16 mouse cellular contexts compared by ENCODE assay signal in genomic region chr9:35110051-35110450, GRCm38 (mm10). TPM values are rescaled to one million over a fixed set of nuclear protein-coding genes. Genes with fewer than 3 reads are reported as not detected.
DNase-seq lines count a peak whose midpoint lies in the region; ATAC-seq and TF ChIP-seq lines count a peak whose summit lies in the region.
"Had no signal": no experiment of that assay in that cellular context is flagged by ENCODE, and none has a peak within 500 bp of the region (broad histone marks: within the 10 kb centered on the region; RNA-seq: fewer than 3 reads in every experiment).

No protein-coding gene starts in this region.

- H3K4me2 ChIP-seq in heart, embryonic 16.5 days (ENCODE audit: low read depth, low read length): no peak overlapping the region
- no peak overlapping the region for H3K4me2 ChIP-seq in lung, postnatal 0 days (replicated peaks; ENCODE audit: low read depth, low read length)
- H3K4me2 ChIP-seq in liver, embryonic 11.5 days: peak overlapping the region; percentile 39
- no peak overlapping the region for H3K4me2 ChIP-seq in stomach, postnatal 0 days (replicated peaks; ENCODE audit: low read depth)
- no peak overlapping the region for H3K4me2 ChIP-seq in kidney, embryonic 16.5 days (replicated peaks; ENCODE audit: low read depth, low read length)
- H3K4me2 ChIP-seq in forebrain, embryonic 16.5 days (ENCODE audit: low read length): no peak overlapping the region
- H3K4me2 ChIP-seq: hindbrain, embryonic 12.5 days; midbrain, embryonic 12.5 days had no signal

- H3K27me3 ChIP-seq in heart, embryonic 16.5 days (ENCODE audit: control insufficient read depth, insufficient read depth, low read length): no peaks in the 10 kb centered on the region
- no peaks in the 10 kb centered on the region for H3K27me3 ChIP-seq in lung, postnatal 0 days (replicated peaks; ENCODE audit: insufficient read depth, low read length)
- no peaks in the 10 kb centered on the region for H3K27me3 ChIP-seq in liver, embryonic 11.5 days (replicated peaks; ENCODE audit: control insufficient read depth, insufficient read depth, low read length)
- no peaks in the 10 kb centered on the region for H3K27me3 ChIP-seq in stomach, postnatal 0 days (ENCODE audit: control insufficient read depth, insufficient read depth, low read length)
- no peaks in the 10 kb centered on the region for H3K27me3 ChIP-seq in kidney, embryonic 16.5 days (ENCODE audit: insufficient read depth, low read length)
- no peaks in the 10 kb centered on the region for H3K27me3 ChIP-seq in forebrain, embryonic 16.5 days (replicated peaks; ENCODE audit: control insufficient read depth, insufficient read depth, low read length)
- H3K27me3 ChIP-seq: hindbrain, embryonic 12.5 days; midbrain, embryonic 12.5 days had no signal

- 70% methylated on average over 5 of the region's 5 CpGs for WGBS in heart, embryonic 16.5 days
- 84% methylated on average over 5 of the region's 5 CpGs for WGBS in lung, postnatal 0 days
- 71% methylated on average over 5 of the region's 5 CpGs for WGBS in liver, embryonic 11.5 days
- 80% methylated on average over 5 of the region's 5 CpGs for WGBS in stomach, postnatal 0 days
- 84% methylated on average over 5 of the region's 5 CpGs for WGBS in kidney, embryonic 16.5 days
- WGBS in forebrain, embryonic 16.5 days: 86% methylated on average over 5 of the region's 5 CpGs

- ATAC-seq in heart, embryonic 16.5 days (replicated peaks; ENCODE audit: extremely low read depth, insufficient read depth, low FRiP score): no peak
- no peak for ATAC-seq in lung, postnatal 0 days
- ATAC-seq in liver, embryonic 11.5 days (replicated peaks; ENCODE audit: low FRiP score): peak; percentile 19; the same call in 1 of the 2 replicates
- no peak for ATAC-seq in stomach, postnatal 0 days (ENCODE audit: low FRiP score, low TSS enrichment)
- no peak for ATAC-seq in kidney, embryonic 16.5 days (ENCODE audit: low FRiP score, low TSS enrichment)
- ATAC-seq in forebrain, embryonic 16.5 days: no peak
- ATAC-seq: CD4-positive, CD25-positive, alpha-beta regulatory T cell, adult 4 months had no signal

- no peak for TF ChIP-seq CTCF in lung, postnatal 0 days (IDR thresholded peaks at IDR 0.05)
- no peak for TF ChIP-seq CTCF in stomach, postnatal 0 days (IDR thresholded peaks at IDR 0.05; ENCODE audit: low read depth)

- 0 out of 2 replicates have a peak overlapping the region, but pooled peaks have one; percentile 4 for H3K27ac ChIP-seq in heart, embryonic 16.5 days (ENCODE audit: low read length)
- peak overlapping the region; percentile 66; the same call in 1 of the 2 replicates for H3K27ac ChIP-seq in lung, postnatal 0 days (ENCODE audit: low read length)
- 0 out of 2 replicates have a peak overlapping the region, but pooled peaks have one; percentile 0 for H3K27ac ChIP-seq in liver, embryonic 11.5 days (ENCODE audit: low read depth, low read length)
- peak overlapping the region; percentile 45; the same call in 1 of the 2 replicates for H3K27ac ChIP-seq in stomach, postnatal 0 days (replicated peaks)
- no peak overlapping the region for H3K27ac ChIP-seq in kidney, embryonic 16.5 days (ENCODE audit: low read length)
- H3K27ac ChIP-seq in forebrain, embryonic 16.5 days (ENCODE audit: low read length): no peak overlapping the region
- H3K27ac ChIP-seq: midbrain, embryonic 12.5 days had no signal

- no peak for DNase-seq in heart, postnatal 4 days
- no peak for DNase-seq in lung, postnatal 0 days (ENCODE audit: low spot score)
- DNase-seq in lung, postnatal 36 days: no peak
- no peak for DNase-seq in liver, embryonic 11.5 days (ENCODE audit: low spot score)
- DNase-seq in stomach, postnatal 0 days (ENCODE audit: low spot score): no peak
- DNase-seq: cerebellum, postnatal 36 days; kidney, adult 2 months; lung, postnatal 14 days; thymus, postnatal 25 days had no signal

- H3K36me3 ChIP-seq in heart, embryonic 16.5 days (ENCODE audit: control insufficient read depth, insufficient read depth): no peaks in the 10 kb centered on the region
- no peaks in the 10 kb centered on the region for H3K36me3 ChIP-seq in lung, postnatal 0 days (ENCODE audit: insufficient read depth, low read length)
- no peaks in the 10 kb centered on the region; the same call in 1 of the 2 replicates for H3K36me3 ChIP-seq in liver, embryonic 11.5 days (ENCODE audit: control insufficient read depth, insufficient read depth, low read length)
- H3K36me3 ChIP-seq in stomach, postnatal 0 days (ENCODE audit: control insufficient read depth, insufficient read depth, low read length): no peaks in the 10 kb centered on the region
- H3K36me3 ChIP-seq in kidney, embryonic 16.5 days (ENCODE audit: insufficient read depth, low read length): no peaks in the 10 kb centered on the region
- no peaks in the 10 kb centered on the region for H3K36me3 ChIP-seq in forebrain, embryonic 16.5 days (ENCODE audit: control insufficient read depth, insufficient read depth)
- H3K36me3 ChIP-seq: hindbrain, embryonic 12.5 days; midbrain, embryonic 12.5 days had no signal

- H3K9ac ChIP-seq in heart, embryonic 16.5 days (ENCODE audit: low read length): no peak overlapping the region
- no peak overlapping the region for H3K9ac ChIP-seq in lung, postnatal 0 days (replicated peaks; ENCODE audit: low read depth)
- H3K9ac ChIP-seq in liver, embryonic 11.5 days (ENCODE audit: low read depth, low read length): no peak overlapping the region
- H3K9ac ChIP-seq in stomach, postnatal 0 days (ENCODE audit: low read length): no peak overlapping the region
- no peak overlapping the region for H3K9ac ChIP-seq in kidney, embryonic 16.5 days (replicated peaks; ENCODE audit: low read length)
- H3K9ac ChIP-seq in forebrain, embryonic 16.5 days (replicated peaks; ENCODE audit: low read depth, low read length): no peak overlapping the region
- H3K9ac ChIP-seq: hindbrain, embryonic 12.5 days; midbrain, embryonic 12.5 days had no signal

- no peak for TF ChIP-seq EP300 in lung, postnatal 0 days (IDR thresholded peaks at IDR 0.05)
- TF ChIP-seq EP300 in stomach, postnatal 0 days (optimal IDR thresholded peaks at IDR 0.05): no peak

- peaks cover 50% of the 10 kb centered on the region for H3K4me1 ChIP-seq in heart, embryonic 16.5 days (ENCODE audit: control insufficient read depth, insufficient read depth, low read length)
- H3K4me1 ChIP-seq in lung, postnatal 0 days (ENCODE audit: insufficient read depth, low read depth, low read length): peaks cover 18% of the 10 kb centered on the region; the same call in 1 of the 2 replicates
- H3K4me1 ChIP-seq in liver, embryonic 11.5 days (replicated peaks; ENCODE audit: control insufficient read depth, insufficient read depth, low read length): peaks cover 82% of the 10 kb centered on the region
- peaks cover 3% of the 10 kb centered on the region; the same call in 1 of the 2 replicates for H3K4me1 ChIP-seq in stomach, postnatal 0 days (replicated peaks; ENCODE audit: control insufficient read depth, insufficient read depth)
- H3K4me1 ChIP-seq in kidney, embryonic 16.5 days (ENCODE audit: insufficient read depth, low read length): peaks cover 13% of the 10 kb centered on the region; the same call in 1 of the 2 replicates
- peaks cover 26% of the 10 kb centered on the region for H3K4me1 ChIP-seq in forebrain, embryonic 16.5 days (replicated peaks; ENCODE audit: control insufficient read depth, insufficient read depth, low read length)

- no peak overlapping the region for H3K4me3 ChIP-seq in heart, embryonic 16.5 days (ENCODE audit: low read length)
- no peak overlapping the region for H3K4me3 ChIP-seq in lung, postnatal 0 days (ENCODE audit: low read depth, low read length)
- no peak overlapping the region for H3K4me3 ChIP-seq in liver, embryonic 11.5 days (ENCODE audit: low read depth, low read length)
- no peak overlapping the region for H3K4me3 ChIP-seq in stomach, postnatal 0 days (ENCODE audit: low read depth, low read length)
- no peak overlapping the region for H3K4me3 ChIP-seq in kidney, embryonic 16.5 days (ENCODE audit: low read length)
- no peak overlapping the region for H3K4me3 ChIP-seq in forebrain, embryonic 16.5 days (replicated peaks; ENCODE audit: low read length)
- H3K4me3 ChIP-seq: hindbrain, embryonic 12.5 days; midbrain, embryonic 12.5 days; myocyte had no signal

- no peaks in the 10 kb centered on the region for H3K9me3 ChIP-seq in heart, embryonic 16.5 days (replicated peaks; ENCODE audit: control insufficient read depth, low read length)
- H3K9me3 ChIP-seq in lung, postnatal 0 days (ENCODE audit: low read length): no peaks in the 10 kb centered on the region
- no peaks in the 10 kb centered on the region for H3K9me3 ChIP-seq in liver, embryonic 11.5 days (ENCODE audit: control insufficient read depth, low read length)
- no peaks in the 10 kb centered on the region for H3K9me3 ChIP-seq in stomach, postnatal 0 days (ENCODE audit: control insufficient read depth, low read length)
- no peaks in the 10 kb centered on the region for H3K9me3 ChIP-seq in kidney, embryonic 16.5 days (ENCODE audit: low read length)
- H3K9me3 ChIP-seq in forebrain, embryonic 16.5 days (ENCODE audit: control insufficient read depth, low read length): no peaks in the 10 kb centered on the region
- H3K9me3 ChIP-seq: hindbrain, embryonic 12.5 days; midbrain, embryonic 12.5 days had no signal

RNA-seq across cellular contexts. Expression of gene St3gal4, which starts 9.0 kb away (rescaled TPM):
- 25.8 and 26.4 TPM in 2 replicates for polyA plus RNA-seq in heart, embryonic 16.5 days (2015; fragmentation: Nextera tagmentation; extraction: Ambion mirVana)
- total RNA-seq in heart, postnatal 4 days (2021): 10 to 100 TPM; 34.4 to 38.0 TPM
- 50.0 and 55.7 TPM in 2 replicates for polyA plus RNA-seq in lung, postnatal 0 days (2015; fragmentation: Nextera tagmentation; extraction: Ambion mirVana)
- polyA plus RNA-seq in liver, embryonic 11.5 days (2014; fragmentation: Nextera tagmentation; extraction: Ambion mirVana): 34.8 and 40.1 TPM in 2 replicates
- polyA plus RNA-seq in stomach, postnatal 0 days (2015; fragmentation: Nextera tagmentation; extraction: Ambion mirVana): 14.6 and 14.7 TPM in 2 replicates
- 19.4 and 20.0 TPM in 2 replicates for polyA plus RNA-seq in kidney, embryonic 16.5 days (2015; fragmentation: Nextera tagmentation; extraction: Ambion mirVana)
- 13.0 and 13.6 TPM in 2 replicates for polyA plus RNA-seq in forebrain, embryonic 16.5 days (2015; fragmentation: Nextera tagmentation; extraction: Ambion mirVana)

Comparison
In these comparisons a context has a peak if more than half of its experiments do, and no peak if none do; other contexts are left out.
1. H3K27ac ChIP-seq: peak in heart, embryonic 16.5 days (single experiment), lung, postnatal 0 days (single experiment), liver, embryonic 11.5 days (single experiment) and stomach, postnatal 0 days (single experiment); none in kidney, embryonic 16.5 days (single experiment) and forebrain, embryonic 16.5 days (single experiment).